Mouse (Mus musculus): ENCODE measurements around the gene Gm7075.
A peak's percentile ranks its signal among the peaks of the same experiment; 100 is the strongest.

GRCm38 (mm10) chr10:63429785-63430305 lies 8.3 kb upstream of the Gm7075 start, which contains the start of gene Ctnna3:
- TF ChIP-seq JUN (IDR thresholded peaks at IDR 0.05; ENCODE audit: insufficient read depth, low read depth, low read length) (no peak), TCF12 (IDR thresholded peaks at IDR 0.05; ENCODE audit: low read depth, low read length) (peak; percentile 70)
